Mouse (Mus musculus) right cerebral cortex, adult 18-20 months (tissue): ENCODE data around the gene Zbtb24.

Experiments
- DNase-seq: peaks from one replicate; pipeline ENCODE4 v3.0.0; 2022; ENCODE audit warnings: mixed read lengths

The Zbtb24 gene

GRCm38 (mm10) chr10:41505446-41505845 lies 55.3 kb downstream of the Zbtb24 start:
- DNase-seq = peak; percentile 73

- DNase-seq = no peak
Observed at GRCm38 (mm10) chr10:41509160-41509559, 59.0 kb downstream of the Zbtb24 start.

DNA sequence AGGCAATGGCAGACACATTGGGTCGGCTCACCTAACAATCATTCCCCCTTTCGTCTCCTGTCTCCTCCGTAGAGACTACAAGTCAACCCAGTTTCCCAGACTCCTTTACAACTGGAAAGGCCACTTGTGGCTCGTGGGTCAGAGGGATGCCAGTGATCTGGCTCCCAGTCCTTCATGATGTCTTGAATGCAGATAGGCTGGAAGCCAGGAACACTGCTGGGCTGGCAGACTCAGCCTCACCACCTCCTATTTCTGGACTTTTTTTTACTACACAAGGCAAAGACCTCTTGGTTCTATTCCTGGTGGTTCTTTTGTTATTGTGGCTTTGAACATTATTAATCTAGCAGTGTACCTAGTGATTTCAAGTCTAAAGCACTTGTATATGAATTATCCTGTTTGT lies 64.1 kb downstream of the Zbtb24 start:
- DNase-seq = no peak

DNA sequence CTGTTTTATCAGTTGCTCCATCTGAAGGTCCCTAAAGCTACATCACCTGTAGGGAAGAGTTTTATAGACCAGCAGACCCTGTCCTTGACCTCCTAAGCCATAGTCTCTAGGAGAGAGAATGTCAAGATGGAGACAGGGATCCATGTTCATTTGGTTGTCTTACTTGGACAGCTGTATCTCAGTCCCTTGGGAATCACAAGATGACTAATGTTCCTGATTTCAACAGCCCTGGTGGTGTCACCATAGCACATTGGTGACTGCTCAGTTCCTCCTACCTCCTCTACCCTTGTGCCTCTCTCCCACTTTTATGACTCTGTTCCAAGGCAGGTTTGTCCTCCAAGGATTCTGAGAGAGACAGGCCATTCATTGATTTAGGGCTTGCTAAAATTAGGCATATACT lies 64.7 kb downstream of the Zbtb24 start:
- DNase-seq = no peak
